Mouse (Mus musculus) hindbrain, embryonic 15.5 days (tissue): ENCODE measurements around the gene Cs. TPM values are rescaled to one million over a fixed set of nuclear protein-coding genes. Genes with fewer than 3 reads are reported as not detected.
"Not testable (repeated sequence)": the region's sequence is repeated elsewhere in the genome, so short reads cannot be mapped to it uniquely, and the experiment has no call there.

Source experiments
- ATAC-seq: fragments of 200-750 bp; cut with Nextera tagmentation; 2 replicates; pipeline ENCODE4 v1.8.0; 2017; ENCODE audit warnings: low read depth, moderate number of reproducible peaks, moderate TSS enrichment; ENCODE audit not compliant: low FRiP score
- H3K27ac ChIP-seq: fragments of 300-500 bp; sonication (generic); replicated peaks from 2 replicates; pipeline ENCODE4 v1.5.1; 2015; ENCODE audit warnings: mild to moderate bottlenecking, inconsistent platforms
- H3K27me3 ChIP-seq: fragments of 300-500 bp; sonication (generic); 2 replicates; pipeline ENCODE4 v1.6.1; 2015; ENCODE audit warnings: control low read depth, inconsistent platforms
- H3K36me3 ChIP-seq: fragments of 300-500 bp; sonication (generic); 2 replicates; pipeline ENCODE4 v1.6.1; 2015; ENCODE audit warnings: control low read depth, inconsistent platforms
- H3K4me1 ChIP-seq: fragments of 300-500 bp; sonication (generic); replicated peaks from 2 replicates; pipeline ENCODE4 v1.6.1; 2015; ENCODE audit warnings: control low read depth, inconsistent platforms
- H3K4me2 ChIP-seq: fragments of 300-500 bp; sonication (generic); 2 replicates; pipeline ENCODE4 v1.6.1; 2015; ENCODE audit warnings: moderate library complexity, mild to moderate bottlenecking, inconsistent platforms
- H3K4me3 ChIP-seq: fragments of 300-500 bp; sonication (generic); 2 replicates; pipeline ENCODE4 v1.5.1; 2015; ENCODE audit warnings: mild to moderate bottlenecking, inconsistent platforms
- H3K9ac ChIP-seq: fragments of 300-500 bp; sonication (generic); 2 replicates; pipeline ENCODE4 v1.6.1; 2015; ENCODE audit warnings: inconsistent platforms
- H3K9me3 ChIP-seq: fragments of 300-500 bp; sonication (generic); 2 replicates; pipeline ENCODE4 v1.6.1; 2016; ENCODE audit warnings: control low read depth, inconsistent platforms
- WGBS: fragments of 180-500 bp; shearing (Covaris S2); methylation state at CpG from one replicate; pipeline ENCODE4 v1.1.7; 2015; 5-methylcytosine and 5-hydroxymethylcytosine counted together
- polyA plus RNA-seq: library from polyadenylated mRNA; unstranded; fragments of >200 nt; fragmentation: Nextera tagmentation; extraction: Ambion mirVana; gene quantifications from 2 replicates; pipeline ENCODE4 v1.2.1, GENCODE M21; 2015

Cs gene
- polyA plus RNA-seq, result 267 and 278 TPM in 2 replicates

GRCm38 (mm10) chr10:128337306-128338181 is at the start of gene Cs:
Gene Cs (plus strand): TSS chr10:128337734.
- Histone ChIP-seq H3K27ac (peak within 1 kb of the TSS; percentile 98), H3K4me2 (peak within 1 kb of the TSS; percentile 93), H3K4me3 (peak within 1 kb of the TSS; percentile 100), H3K27me3 (no peaks in the 10 kb centered on the region), H3K9me3 (no peaks in the 10 kb centered on the region), H3K9ac (peak within 1 kb of the TSS; percentile 99), H3K4me1 (peaks cover 31% of the 10 kb centered on the region), H3K36me3 (no peaks in the 10 kb centered on the region)
- 1% methylated on average over 61 of the region's 61 CpGs for WGBS
- peak; percentile 99 for ATAC-seq

GRCm38 (mm10) chr10:128290594-128290993 is 46.9 kb upstream of the Cs start:
- H3K4me2 ChIP-seq, H3K4me3 ChIP-seq, H3K27ac ChIP-seq, H3K9me3 ChIP-seq, H3K27me3 ChIP-seq, ATAC-seq, H3K9ac ChIP-seq, H3K4me1 ChIP-seq: not testable (repeated sequence)
- WGBS, result 86% methylated on average over 1 of the region's 1 CpGs
- H3K36me3 ChIP-seq, result peaks cover 30% of the 10 kb centered on the region

GRCm38 (mm10) chr10:128296370-128297090 is 41.0 kb upstream of the Cs start:
- Histone ChIP-seq H3K27me3 (no peaks in the 10 kb centered on the region), H3K4me1 (0 out of 2 replicates have a peak, but pooled peaks cover 4% of the 10 kb centered on the region), H3K9me3 (no peaks in the 10 kb centered on the region), H3K4me2 (no peak overlapping the region), H3K9ac (no peak overlapping the region), H3K27ac (peak overlapping the region; percentile 13; the same call in 1 of the 2 replicates), H3K4me3 (no peak overlapping the region), H3K36me3 (peaks cover 11% of the 10 kb centered on the region)
- 57% methylated on average over 13 of the region's 13 CpGs for WGBS
- ATAC-seq, result no peak

- Histone ChIP-seq H3K4me2 (no peak overlapping the region), H3K9me3 (no peaks in the 10 kb centered on the region), H3K4me1 (peaks cover 6% of the 10 kb centered on the region), H3K4me3 (no peak overlapping the region), H3K9ac (no peak overlapping the region), H3K27me3 (no peaks in the 10 kb centered on the region), H3K27ac (no peak overlapping the region), H3K36me3 (peaks cover 7% of the 10 kb centered on the region; the same call in 1 of the 2 replicates)
- no peak for ATAC-seq
- WGBS, result 64% methylated on average over 4 of the region's 4 CpGs
Measured at GRCm38 (mm10) chr10:128297221-128297620, 40.3 kb upstream of the Cs start.

- 0 out of 2 replicates have a peak, but pooled peaks have one; percentile 28 for ATAC-seq
- Histone ChIP-seq H3K4me3 (no peak overlapping the region), H3K4me2 (no peak overlapping the region), H3K27me3 (no peaks in the 10 kb centered on the region), H3K27ac (no peak overlapping the region), H3K4me1 (peaks cover 10% of the 10 kb centered on the region), H3K9ac (no peak overlapping the region), H3K9me3 (no peaks in the 10 kb centered on the region), H3K36me3 (peaks cover 3% of the 10 kb centered on the region; the same call in 1 of the 2 replicates)
- WGBS, result 67% methylated on average over 11 of the region's 11 CpGs
Measured at GRCm38 (mm10) chr10:128297622-128298021, 39.9 kb upstream of the Cs start.

GRCm38 (mm10) chr10:128298243-128298642 is 39.3 kb upstream of the Cs start:
- H3K4me2 ChIP-seq, result no peak overlapping the region
- no peaks in the 10 kb centered on the region for H3K9me3 ChIP-seq
- no peak overlapping the region for H3K4me3 ChIP-seq
- no peaks in the 10 kb centered on the region for H3K27me3 ChIP-seq
- 78% methylated on average over 6 of the region's 6 CpGs for WGBS
- no peak overlapping the region for H3K9ac ChIP-seq
- no peak for ATAC-seq
- H3K36me3 ChIP-seq, result no peaks in the 10 kb centered on the region
- H3K4me1 ChIP-seq, result peaks cover 12% of the 10 kb centered on the region
- H3K27ac ChIP-seq, result no peak overlapping the region

- no peak for ATAC-seq
- no peaks in the 10 kb centered on the region for H3K27me3 ChIP-seq
- no peaks in the 10 kb centered on the region for H3K36me3 ChIP-seq
- no peak within 1 kb of the TSS for H3K4me2 ChIP-seq
- no peak within 1 kb of the TSS for H3K9ac ChIP-seq
- H3K9me3 ChIP-seq, result no peaks in the 10 kb centered on the region
- WGBS, result 84% methylated on average over 11 of the region's 11 CpGs
- no peak within 1 kb of the TSS for H3K4me3 ChIP-seq
- H3K4me1 ChIP-seq, result peaks cover 13% of the 10 kb centered on the region
- H3K27ac ChIP-seq, result no peak within 1 kb of the TSS
Measured at GRCm38 (mm10) chr10:128298702-128299171, 38.8 kb upstream of the Cs start, which contains the start of gene Il23a. Gene Il23a (minus strand): TSS chr10:128298752.

GRCm38 (mm10) chr10:128302357-128302756 is 35.2 kb upstream of the Cs start:
- WGBS, result 46% methylated on average over 3 of the region's 3 CpGs
- no peak for ATAC-seq
- H3K27me3 ChIP-seq, result no peaks in the 10 kb centered on the region

GRCm38 (mm10) chr10:128302785-128303125 is 34.8 kb upstream of the Cs start:
- peak overlapping the region; percentile 75 for H3K4me2 ChIP-seq
- H3K9me3 ChIP-seq, result no peaks in the 10 kb centered on the region
- 1% methylated on average over 9 of the region's 9 CpGs for WGBS
- no peaks in the 10 kb centered on the region for H3K36me3 ChIP-seq
- H3K4me1 ChIP-seq, result peaks cover 18% of the 10 kb centered on the region
- peak overlapping the region; percentile 94 for H3K9ac ChIP-seq
- peak overlapping the region; percentile 98 for H3K27ac ChIP-seq
- ATAC-seq, result peak; percentile 59
- H3K4me3 ChIP-seq, result peak overlapping the region; percentile 63
- no peaks in the 10 kb centered on the region for H3K27me3 ChIP-seq

More at GRCm38 (mm10) chr10:128302357-128302756, 35.2 kb upstream of the Cs start:
- H3K4me1 ChIP-seq, result peaks cover 18% of the 10 kb centered on the region
- no peaks in the 10 kb centered on the region for H3K36me3 ChIP-seq
- H3K27ac ChIP-seq, result peak overlapping the region; percentile 98
- no peaks in the 10 kb centered on the region for H3K9me3 ChIP-seq
- H3K4me2 ChIP-seq, result peak overlapping the region; percentile 75
- peak overlapping the region; percentile 94 for H3K9ac ChIP-seq
- H3K4me3 ChIP-seq, result peak overlapping the region; percentile 63

GRCm38 (mm10) chr10:128303126-128304021 is 34.2 kb upstream of the Cs start, which contains the start of gene Pan2:
Gene Pan2 (plus strand): TSS chr10:128303335.
- Histone ChIP-seq H3K9ac (peak within 1 kb of the TSS; percentile 94), H3K27me3 (no peaks in the 10 kb centered on the region), H3K9me3 (no peaks in the 10 kb centered on the region), H3K4me3 (peak within 1 kb of the TSS; percentile 63), H3K36me3 (no peaks in the 10 kb centered on the region), H3K4me1 (peaks cover 18% of the 10 kb centered on the region), H3K27ac (peak within 1 kb of the TSS; percentile 98), H3K4me2 (peak within 1 kb of the TSS; percentile 75)
- ATAC-seq, result peak; percentile 99
- 1% methylated on average over 37 of the region's 37 CpGs for WGBS

GRCm38 (mm10) chr10:128309654-128310053 is 27.9 kb upstream of the Cs start:
- no peak for ATAC-seq
- H3K4me3 ChIP-seq, result no peak overlapping the region
- no peaks in the 10 kb centered on the region for H3K9me3 ChIP-seq
- no peaks in the 10 kb centered on the region for H3K27me3 ChIP-seq
- WGBS, result 85% methylated on average over 7 of the region's 7 CpGs
- H3K4me2 ChIP-seq, result no peak overlapping the region
- no peak overlapping the region for H3K9ac ChIP-seq
- peaks cover 26% of the 10 kb centered on the region for H3K36me3 ChIP-seq
- no peak overlapping the region for H3K27ac ChIP-seq
- H3K4me1 ChIP-seq, result peaks cover 7% of the 10 kb centered on the region
